14 mouse cellular contexts compared by ENCODE assay signal in the genomic region with DNA sequence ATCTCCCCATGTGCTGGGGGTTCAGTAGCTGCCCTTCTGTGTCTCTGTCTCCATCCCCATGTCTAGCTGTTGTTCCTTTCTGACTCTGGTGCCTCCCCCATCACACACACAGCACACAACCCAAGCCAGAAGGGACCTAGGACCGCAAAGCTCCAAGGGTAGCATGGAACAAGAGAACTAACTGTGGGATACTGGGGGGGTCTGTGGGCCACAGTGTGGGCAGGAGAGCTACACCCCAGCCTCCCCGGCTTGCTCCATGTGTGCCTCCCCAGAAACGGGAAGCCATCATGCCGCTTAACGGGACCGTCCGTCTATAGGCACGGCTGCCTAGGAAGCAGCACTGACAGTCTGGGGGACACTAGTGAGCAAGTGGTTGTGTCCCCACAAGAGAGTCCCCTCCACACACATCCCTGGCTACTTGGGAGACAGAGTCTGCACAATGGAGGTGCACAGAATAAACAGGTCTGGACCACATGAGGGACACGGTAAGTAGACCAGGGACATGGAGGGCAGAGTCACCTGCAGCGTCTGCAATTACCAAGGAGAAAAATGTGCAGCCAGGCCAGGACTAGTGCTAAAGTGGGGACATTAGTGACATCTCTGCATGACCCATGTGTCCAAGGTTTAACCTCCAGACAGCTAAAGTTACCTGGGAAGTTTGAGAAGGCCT. TPM values are rescaled to one million over a fixed set of nuclear protein-coding genes. Genes with fewer than 3 reads are reported as not detected.
DNase-seq lines count a peak whose midpoint lies in the region; ATAC-seq and TF ChIP-seq lines count a peak whose summit lies in the region.
"Had no signal": no experiment of that assay in that cellular context is flagged by ENCODE, and none has a peak within 500 bp of the region (broad histone marks: within the 10 kb centered on the region; RNA-seq: fewer than 3 reads in every experiment).

No protein-coding gene starts in this region.

- H3K4me1 ChIP-seq in heart, adult 2 months (ENCODE audit: control insufficient read depth, insufficient read depth, low read length), result peaks cover 4% of the 10 kb centered on the region
- H3K4me1 ChIP-seq in hindbrain, embryonic 14.5 days (replicated peaks; ENCODE audit: control insufficient read depth, insufficient read depth, low read length), result peaks cover 28% of the 10 kb centered on the region
- peaks cover 49% of the 10 kb centered on the region for H3K4me1 ChIP-seq in neural tube, embryonic 15.5 days

- H3K4me3 ChIP-seq in heart, adult 2 months, result no peak overlapping the region
- H3K4me3 ChIP-seq in hindbrain, embryonic 14.5 days (replicated peaks; ENCODE audit: low read length), result no peak overlapping the region
- H3K4me3 ChIP-seq in neural tube, embryonic 15.5 days (replicated peaks), result no peak overlapping the region
- H3K4me3 ChIP-seq: erythroblast, embryonic 14.5 days had no signal

- H3K27me3 ChIP-seq in heart, adult 2 months (ENCODE audit: control insufficient read depth, insufficient read depth, low read length), result peaks cover 3% of the 10 kb centered on the region; the same call in 1 of the 2 replicates
- no peaks in the 10 kb centered on the region for H3K27me3 ChIP-seq in hindbrain, embryonic 14.5 days (ENCODE audit: control insufficient read depth, insufficient read depth, low read length)
- no peaks in the 10 kb centered on the region; the same call in 1 of the 2 replicates for H3K27me3 ChIP-seq in neural tube, embryonic 15.5 days (replicated peaks)

- no peaks in the 10 kb centered on the region for H3K9me3 ChIP-seq in hindbrain, embryonic 14.5 days (ENCODE audit: control insufficient read depth, low read length)
- H3K9me3 ChIP-seq in neural tube, embryonic 15.5 days (replicated peaks), result no peaks in the 10 kb centered on the region

- no peak for TF ChIP-seq EP300 in heart, adult 2 months (IDR thresholded peaks at IDR 0.05; ENCODE audit: insufficient read depth, low read depth, low read length)

- no peaks in the 10 kb centered on the region for H3K79me2 ChIP-seq in heart, adult 2 months (replicated peaks; ENCODE audit: control insufficient read depth, insufficient read depth, low read length)

- no peak overlapping the region for H3K9ac ChIP-seq in heart, adult 2 months (ENCODE audit: low read depth, low read length)
- peak overlapping the region; percentile 32; the same call in 1 of the 2 replicates for H3K9ac ChIP-seq in hindbrain, embryonic 14.5 days
- H3K9ac ChIP-seq in neural tube, embryonic 15.5 days (replicated peaks), result 0 out of 2 replicates have a peak overlapping the region, but pooled peaks have one; percentile 17

- H3K36me3 ChIP-seq in heart, adult 2 months (ENCODE audit: control insufficient read depth, insufficient read depth, low read length), result no peaks in the 10 kb centered on the region
- H3K36me3 ChIP-seq in hindbrain, embryonic 14.5 days (replicated peaks; ENCODE audit: control insufficient read depth, insufficient read depth), result peaks cover 54% of the 10 kb centered on the region
- peaks cover 50% of the 10 kb centered on the region for H3K36me3 ChIP-seq in neural tube, embryonic 15.5 days

- 84% methylated on average over 10 of the region's 10 CpGs for WGBS in heart, adult 2 months
- 77% methylated on average over 10 of the region's 10 CpGs for WGBS in hindbrain, embryonic 14.5 days
- 79% methylated on average over 10 of the region's 10 CpGs for WGBS in neural tube, embryonic 15.5 days

- peak; percentile 81 for DNase-seq in heart, adult 11 months
- DNase-seq in heart, adult 2 months, result no peak
- peak; percentile 31 to 48 for DNase-seq in right cerebral cortex, postnatal 10 days (ENCODE audit: low spot score in 2 of 2)
- DNase-seq in right cerebral cortex, postnatal 36 days (ENCODE audit: low spot score in 2 of 2), result no peak
- no peak for DNase-seq in hindbrain, embryonic 14.5 days (ENCODE audit: low spot score)
- DNase-seq in lung, adult 18-20 months, result no peak
- DNase-seq in urinary bladder, postnatal 25 days (ENCODE audit: low spot score), result no peak
- DNase-seq: adrenal gland, postnatal 10 days; heart, adult 18-20 months had no signal

- no peak for ATAC-seq in hindbrain, embryonic 14.5 days (ENCODE audit: low FRiP score)
- no peak for ATAC-seq in neural tube, embryonic 15.5 days (ENCODE audit: low FRiP score)

- TF ChIP-seq POLR2A in heart, adult 2 months (IDR thresholded peaks at IDR 0.05; ENCODE audit: insufficient read depth, low read depth, low read length), result no peak

- no peak overlapping the region for H3K27ac ChIP-seq in heart, adult 2 months
- H3K27ac ChIP-seq in hindbrain, embryonic 14.5 days, result peak overlapping the region; percentile 75
- peak overlapping the region; percentile 91 for H3K27ac ChIP-seq in neural tube, embryonic 15.5 days (replicated peaks)
- H3K27ac ChIP-seq: liver, embryonic 14.5 days had no signal

- no peak overlapping the region for H3K4me2 ChIP-seq in hindbrain, embryonic 14.5 days (replicated peaks)
- no peak overlapping the region for H3K4me2 ChIP-seq in neural tube, embryonic 15.5 days

- TF ChIP-seq CTCF in heart, adult 2 months (IDR thresholded peaks at IDR 0.05), result no peak

- intact Hi-C loops in heart, adult 2 months (cut with DNase I), result no loop called here

RNA-seq across cellular contexts. Expression of a gene that starts 1.5 kb away (rescaled TPM):
- 1 to 10 TPM; 1.3 to 1.5 TPM for total RNA-seq in heart, adult 2 months (2021)
- 2.4 and 2.6 TPM in 2 replicates for polyA plus RNA-seq in heart, adult 2 months (2012; rRNA removed)
- polyA plus RNA-seq in hindbrain, embryonic 14.5 days (2014; fragmentation: Nextera tagmentation; extraction: Ambion mirVana), result 3.4 and 5.1 TPM in 2 replicates
- 2.2 and 4.2 TPM in 2 replicates for polyA plus RNA-seq in neural tube, embryonic 15.5 days (2015; fragmentation: Nextera tagmentation; extraction: Ambion mirVana)
- polyA plus RNA-seq: C2C12; intestine, embryonic 14.5 days had no signal

RNA-seq across cellular contexts. Expression of a gene that starts 4.1 kb away (rescaled TPM):
- 100 to 1,000 TPM; 139 to 147 TPM for total RNA-seq in heart, adult 2 months (2021)
- polyA plus RNA-seq in heart, adult 2 months (2012; rRNA removed), result 211 and 242 TPM in 2 replicates
- 26.9 and 33.4 TPM in 2 replicates for polyA plus RNA-seq in hindbrain, embryonic 14.5 days (2014; fragmentation: Nextera tagmentation; extraction: Ambion mirVana)
- 45.2 and 51.0 TPM in 2 replicates for polyA plus RNA-seq in neural tube, embryonic 15.5 days (2015; fragmentation: Nextera tagmentation; extraction: Ambion mirVana)

RNA-seq across cellular contexts. Expression of a gene that starts 32.6 kb away (rescaled TPM):
- total RNA-seq in heart, adult 2 months (2021), result 10 to 100 TPM; 86.1 to 87.6 TPM
- 152 and 180 TPM in 2 replicates for polyA plus RNA-seq in heart, adult 2 months (2012; rRNA removed)
- polyA plus RNA-seq in hindbrain, embryonic 14.5 days (2014; fragmentation: Nextera tagmentation; extraction: Ambion mirVana), result 167 and 182 TPM in 2 replicates
- 144 and 157 TPM in 2 replicates for polyA plus RNA-seq in neural tube, embryonic 15.5 days (2015; fragmentation: Nextera tagmentation; extraction: Ambion mirVana)

RNA-seq across cellular contexts. Expression of a gene that starts 32.7 kb away (rescaled TPM):
- total RNA-seq in heart, adult 2 months (2021), result 1 to 10 TPM; 2.6 to 3.3 TPM
- polyA plus RNA-seq in heart, adult 2 months (2012; rRNA removed), result 4.1 and 6.4 TPM in 2 replicates
- polyA plus RNA-seq in hindbrain, embryonic 14.5 days (2014; fragmentation: Nextera tagmentation; extraction: Ambion mirVana), result 10.9 and 23.8 TPM in 2 replicates
- polyA plus RNA-seq in neural tube, embryonic 15.5 days (2015; fragmentation: Nextera tagmentation; extraction: Ambion mirVana), result 22.6 and 23.2 TPM in 2 replicates

RNA-seq across cellular contexts. Expression of a gene that starts 34.9 kb away (rescaled TPM):
- total RNA-seq in heart, adult 2 months (2021), result 10 to 100 TPM; 30.1 to 34.1 TPM
- polyA plus RNA-seq in heart, adult 2 months (2012; rRNA removed), result 33.2 and 36.2 TPM in 2 replicates
- polyA plus RNA-seq in hindbrain, embryonic 14.5 days (2014; fragmentation: Nextera tagmentation; extraction: Ambion mirVana), result 26.4 and 26.5 TPM in 2 replicates
- 11.0 and 14.9 TPM in 2 replicates for polyA plus RNA-seq in neural tube, embryonic 15.5 days (2015; fragmentation: Nextera tagmentation; extraction: Ambion mirVana)
- polyA plus RNA-seq: C2C12; erythroblast, embryonic 14.5 days had no signal

Comparison
In these comparisons a context has a peak if more than half of its experiments do, and no peak if none do; other contexts are left out.
1. DNase-seq: peak in heart, adult 11 months (single experiment) and right cerebral cortex, postnatal 10 days (2 of 2); none in heart, adult 2 months (0 of 2), right cerebral cortex, postnatal 36 days (0 of 2), hindbrain, embryonic 14.5 days (single experiment), lung, adult 18-20 months (0 of 2) and urinary bladder, postnatal 25 days (single experiment).